Mouse (Mus musculus) myocyte (in vitro differentiated cells): ENCODE data around the gene Pip5kl1.

Experiments
- E2F4 ChIP-seq: IDR thresholded peaks from one replicate; pipeline ENCODE4 v1.6.1; 2011; ENCODE audit warnings: mild to moderate bottlenecking, control low read depth, moderate library complexity; ENCODE audit not compliant: insufficient read depth
- POLR2A ChIP-seq: IDR thresholded peaks from one replicate; pipeline ENCODE4 v1.6.1; 2011; ENCODE audit warnings: low read depth, mild to moderate bottlenecking, control low read depth, moderate library complexity; ENCODE audit not compliant: insufficient read length
- POLR2AphosphoS2 ChIP-seq: IDR thresholded peaks from one replicate; pipeline ENCODE4 v1.6.1; 2011; ENCODE audit warnings: low read depth, control low read depth; ENCODE audit not compliant: insufficient read length

DNA sequence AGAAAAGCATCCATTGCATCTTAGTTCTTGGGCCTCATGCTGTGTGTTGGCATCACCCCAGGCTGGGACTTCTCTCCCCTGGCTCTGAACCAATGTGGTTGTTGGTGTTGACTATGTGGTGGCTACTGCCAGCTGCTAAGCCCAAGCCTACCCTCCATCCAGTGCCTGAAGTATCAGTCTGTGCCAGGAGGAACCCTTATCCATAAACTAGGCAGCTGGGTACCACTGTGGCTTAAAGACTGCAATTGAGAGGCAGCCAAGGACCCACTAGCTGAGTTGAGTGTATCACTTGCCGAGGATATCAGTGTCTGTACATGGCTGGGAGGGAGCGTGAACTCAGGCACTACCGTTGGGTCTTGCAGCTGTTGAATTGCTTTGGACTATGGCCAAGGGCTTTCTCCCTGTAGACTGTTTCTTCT, 31.6 kb upstream of the Pip5kl1 start:
- no peak for TF ChIP-seq POLR2A
- TF ChIP-seq POLR2AphosphoS2 = no peak
- no peak for TF ChIP-seq E2F4
